Mouse (Mus musculus) gastrocnemius, postnatal 25 days (tissue): Measurements from ENCODE around the gene Akr1c12. TPM values are rescaled to one million over a fixed set of nuclear protein-coding genes. Genes with fewer than 3 reads are reported as not detected.
"Not testable (repeated sequence)": the region's sequence is repeated elsewhere in the genome, so short reads cannot be mapped to it uniquely, and the experiment has no call there.

Experiments used
- DNase-seq: peaks from one replicate; pipeline ENCODE4 v3.0.0; 2022
- long read RNA-seq, 2 experiments: library from polyadenylated mRNA; stranded (forward); transcript quantifications; one replicate each; pipeline ENCODE4 v2.0.0; 2021
- total RNA-seq, 2 experiments: library from RNA; stranded (reverse); gene quantifications; 1 replicate in 1 of 2; 2 replicates in 1 of 2; pipeline ENCODE4 v1.2.3; 2021

Gene Akr1c12
- not detected for total RNA-seq
- long read RNA-seq, experiment 1, result 0 reads
- long read RNA-seq, experiment 2, result 0 reads

DNA sequence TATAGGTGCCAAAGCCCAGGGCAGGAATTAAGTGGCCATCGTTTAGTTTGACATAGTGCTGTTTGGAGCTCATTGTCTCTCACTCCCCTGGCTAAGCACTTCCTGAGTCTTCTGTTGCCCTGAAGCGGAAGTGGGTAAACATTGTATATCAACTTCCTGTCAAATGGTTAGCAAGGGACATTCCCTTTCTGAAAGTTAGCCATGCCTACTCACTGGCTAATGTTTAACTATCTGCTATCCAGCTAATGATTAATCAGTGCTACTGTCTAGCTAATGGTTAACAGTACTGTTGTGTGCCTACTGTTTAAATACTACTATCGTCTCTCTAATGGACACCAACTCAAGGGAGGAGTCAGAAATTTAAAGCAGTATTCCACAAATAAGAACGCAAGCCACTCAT is at the start of gene Akr1c12:
TSS of gene Akr1c12 (minus strand) at position 150 of the 400 bp plus-strand sequence.
- DNase-seq, result no peak

DNA sequence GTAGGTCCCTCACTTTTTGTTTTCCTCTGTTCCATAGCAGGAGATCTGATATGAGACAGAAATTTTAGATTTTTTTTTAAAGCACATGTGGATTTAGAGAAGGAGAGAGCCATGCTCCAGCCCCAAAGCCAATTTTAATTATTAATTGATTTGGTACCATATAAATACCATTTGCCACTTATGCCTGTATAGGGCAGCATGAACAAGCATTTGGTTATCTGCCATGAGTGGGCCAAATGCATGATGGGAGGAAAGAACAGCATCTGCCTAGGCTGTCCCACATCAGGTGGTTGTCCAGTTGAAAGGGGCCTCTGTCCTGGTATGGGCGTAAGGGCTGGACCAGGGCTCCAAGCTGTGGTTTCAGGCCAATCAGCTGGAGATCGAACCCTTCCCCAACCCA is 39.5 kb upstream of the Akr1c12 start:
- no peak for DNase-seq

DNA sequence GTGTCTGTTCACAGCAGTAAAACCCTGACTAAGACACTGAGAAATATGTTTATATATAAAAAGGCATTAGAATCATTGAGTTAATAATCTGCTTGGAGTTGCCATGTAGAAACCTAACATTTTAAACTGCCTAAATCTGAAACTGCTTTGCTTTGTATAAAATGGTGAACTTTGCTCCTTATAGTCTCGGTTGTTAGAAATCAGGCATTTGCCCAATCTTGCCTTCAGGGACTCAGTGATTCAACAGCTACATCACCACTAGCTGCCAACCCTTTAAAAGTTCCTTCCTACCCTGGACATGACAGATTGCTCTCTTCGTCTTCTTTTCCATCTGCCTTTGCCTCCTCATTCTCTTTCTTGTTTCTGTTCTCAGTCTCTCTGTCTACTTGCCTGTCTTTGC is 34.7 kb upstream of the Akr1c12 start:
- DNase-seq, result no peak

DNA sequence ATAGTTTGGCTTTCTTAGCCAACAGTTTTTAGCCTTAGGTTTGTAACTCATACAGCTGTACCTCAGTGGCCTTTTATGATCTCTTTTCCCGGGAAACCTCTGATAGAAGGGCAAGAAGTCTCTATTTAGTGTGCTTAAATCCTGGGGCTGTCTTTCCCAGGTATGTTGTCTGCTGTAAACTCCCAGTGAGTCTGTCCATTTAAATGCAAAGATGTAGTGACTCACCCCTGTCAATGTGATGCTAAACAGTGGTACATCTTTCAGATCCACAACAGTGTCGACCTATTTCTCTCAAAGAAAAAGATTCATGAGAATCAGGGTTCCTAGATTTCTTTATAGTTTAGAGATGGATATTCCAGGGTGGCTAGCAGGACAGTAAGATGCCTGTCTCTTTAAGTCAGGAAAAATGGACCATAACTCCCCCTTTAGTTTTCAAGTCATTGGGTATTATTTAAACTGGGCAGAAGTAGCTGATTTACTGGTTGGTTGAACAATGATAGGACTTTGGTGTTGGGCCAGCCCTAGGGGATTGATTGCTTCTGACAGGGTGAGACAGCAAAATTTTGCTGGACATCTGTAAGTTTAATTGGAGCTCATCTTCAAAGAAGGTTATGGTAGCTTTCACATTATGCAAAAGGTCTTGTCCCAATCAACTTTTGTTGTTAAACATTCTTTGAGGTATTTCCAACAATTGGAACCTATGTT is 25.8 kb upstream of the Akr1c12 start:
- no peak for DNase-seq

DNA sequence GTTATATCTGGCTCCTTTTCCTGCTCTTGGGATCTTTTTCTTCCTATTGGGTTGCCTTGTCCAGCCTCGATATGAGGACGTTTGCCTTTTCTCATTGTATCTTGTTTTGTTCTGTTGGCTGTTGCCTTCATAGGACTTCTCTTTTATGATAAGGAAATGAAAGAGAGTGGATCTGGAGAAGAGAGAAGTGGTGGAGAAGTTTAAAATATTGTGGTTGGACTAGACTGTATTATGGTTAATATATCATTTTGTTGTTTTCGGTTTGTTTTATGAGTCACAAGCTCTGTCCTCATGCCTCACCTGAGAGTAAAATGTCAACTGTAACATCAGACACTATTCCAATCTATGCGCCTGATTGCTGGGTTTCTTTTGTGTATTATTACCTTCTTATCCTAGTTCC is 17.8 kb upstream of the Akr1c12 start:
- DNase-seq, result no peak

DNA sequence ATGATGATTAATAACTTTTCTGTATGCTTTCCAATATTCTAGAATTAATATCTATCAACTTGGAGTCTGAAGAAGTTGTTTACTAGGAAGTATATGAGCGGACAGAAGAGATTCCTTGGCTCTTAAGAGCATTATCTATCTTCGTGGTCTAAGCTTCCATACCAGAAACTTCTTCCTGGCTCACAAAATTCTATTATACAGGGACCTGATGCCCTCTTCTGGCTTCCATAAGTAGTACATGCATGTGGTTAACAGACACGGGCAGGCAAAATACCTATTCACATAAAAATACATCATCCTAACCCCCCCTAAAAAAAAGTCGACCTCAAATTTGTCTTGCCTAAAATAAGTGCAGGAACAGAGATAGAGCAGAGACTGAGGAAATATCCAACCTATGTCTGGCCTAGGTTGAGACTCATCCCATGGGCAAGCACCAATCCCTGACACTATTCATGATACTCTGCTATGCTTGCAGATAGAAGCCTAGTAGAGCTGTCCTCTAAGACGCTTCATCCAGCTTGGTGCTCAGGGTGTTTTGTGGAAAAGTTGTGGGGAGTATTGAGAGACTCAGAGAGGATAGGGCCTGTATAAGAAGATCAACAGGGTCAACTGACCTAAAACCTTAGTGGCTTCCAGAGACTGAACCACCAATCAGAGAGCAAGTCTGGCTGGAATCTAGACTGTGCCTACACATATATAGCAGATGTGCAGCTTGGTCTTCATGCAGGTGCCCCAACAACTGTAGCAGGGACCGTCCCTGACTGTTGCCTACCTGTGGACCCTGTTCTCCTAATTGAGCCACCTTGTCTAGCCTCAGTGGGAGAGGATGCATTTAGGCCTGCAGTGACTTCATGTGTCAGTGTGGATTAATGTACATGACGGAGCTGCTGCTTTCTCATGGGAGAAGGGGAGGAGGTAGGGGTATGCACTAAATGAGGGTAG is 2.5 kb upstream of the Akr1c12 start:
- DNase-seq, result no peak

DNA sequence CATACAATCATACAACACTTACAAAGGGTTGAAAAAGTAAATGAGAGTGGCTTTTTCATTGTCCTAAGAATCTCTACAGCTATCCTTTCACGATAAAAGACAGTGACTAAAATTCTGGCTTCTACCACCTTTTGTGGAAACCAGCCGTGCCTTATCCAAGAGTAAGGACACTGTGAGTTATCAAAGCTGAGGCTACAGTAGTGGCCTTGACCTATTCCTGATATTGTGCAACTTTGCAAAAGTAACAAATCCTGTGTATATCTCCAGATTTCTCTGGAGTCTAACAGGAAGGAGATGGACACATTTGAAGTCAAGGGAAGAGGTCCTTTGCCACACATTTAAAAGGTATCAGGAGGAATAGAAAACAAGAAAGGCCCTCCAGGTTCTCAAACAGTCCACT is 1.7 kb downstream of the Akr1c12 start:
- no peak for DNase-seq

DNA sequence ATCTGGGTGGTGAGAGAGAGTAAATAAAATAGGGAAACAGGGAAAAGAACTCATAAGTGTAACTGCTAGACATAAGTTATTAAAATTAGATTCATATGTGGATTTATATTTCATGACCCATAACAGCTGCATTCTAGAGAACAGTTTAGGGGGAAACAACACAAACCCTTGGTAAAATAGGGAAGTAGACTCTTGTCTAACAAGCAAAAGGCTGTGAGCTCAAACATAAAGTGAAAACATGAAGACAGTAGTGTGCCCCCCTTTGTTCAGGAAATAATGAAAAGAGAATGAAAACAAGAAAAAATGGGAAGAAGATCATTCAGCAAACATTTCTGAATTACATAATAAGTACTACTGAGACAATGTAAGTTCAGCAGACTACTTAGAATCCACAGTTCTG is 8.4 kb downstream of the Akr1c12 start:
- no peak for DNase-seq

DNA sequence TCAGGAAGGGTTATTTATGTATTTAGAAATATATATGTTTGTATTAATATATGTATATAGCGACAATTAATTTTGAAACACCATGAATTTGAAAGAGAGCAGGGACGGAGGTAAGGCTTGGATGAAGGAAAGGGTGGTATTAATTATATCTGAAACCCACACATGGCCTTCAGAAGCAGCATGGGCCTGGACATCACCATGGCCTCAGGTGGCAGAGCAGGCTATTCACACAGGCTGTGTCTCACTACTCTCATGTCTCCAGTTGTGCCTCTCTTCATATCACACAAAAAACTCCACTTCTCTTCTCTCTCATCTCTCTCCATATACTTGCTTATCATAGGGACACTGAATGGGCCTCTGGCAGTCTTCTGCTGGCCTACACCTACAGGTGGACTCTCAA is 13.8 kb downstream of the Akr1c12 start:
- not testable (repeated sequence) for DNase-seq

DNA sequence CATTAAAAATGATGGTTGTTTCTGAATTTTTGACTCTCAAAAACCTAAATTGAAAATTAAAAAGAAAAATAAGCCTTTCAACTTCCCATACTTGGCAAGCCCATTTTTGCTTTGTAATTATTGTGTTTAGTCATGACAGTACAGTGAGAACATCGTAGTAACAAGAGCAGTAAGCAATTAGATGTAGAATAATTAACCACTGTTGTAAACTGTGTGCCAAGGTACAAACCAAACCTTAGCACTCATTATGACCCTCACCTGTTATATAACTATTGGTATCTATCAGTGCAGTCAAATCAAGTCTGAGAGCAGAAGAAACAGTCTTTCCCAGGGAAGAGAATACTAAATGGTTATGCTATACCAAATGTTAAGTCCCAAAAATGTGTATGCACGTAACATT is 14.2 kb downstream of the Akr1c12 start:
- no peak for DNase-seq

DNA sequence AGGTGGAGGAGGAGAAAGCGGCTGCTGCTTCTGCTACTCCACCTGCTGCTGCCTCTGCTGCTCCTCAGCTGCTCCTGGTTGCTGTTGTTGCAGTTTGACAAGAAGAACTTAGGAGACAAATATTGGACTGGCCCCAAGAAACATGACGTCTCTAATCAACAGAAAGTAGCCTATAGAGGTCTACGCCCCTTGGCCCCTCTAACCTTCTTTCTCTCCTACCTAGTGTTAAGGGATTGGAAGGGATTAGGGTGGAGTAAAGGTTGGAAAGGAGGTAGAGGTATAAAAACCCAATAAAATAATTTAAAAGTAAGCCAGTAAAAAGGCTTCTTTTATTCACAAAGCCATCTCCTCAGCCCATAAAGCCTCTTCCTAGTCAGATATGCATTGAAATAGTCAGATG is 14.6 kb downstream of the Akr1c12 start:
- no peak for DNase-seq

DNA sequence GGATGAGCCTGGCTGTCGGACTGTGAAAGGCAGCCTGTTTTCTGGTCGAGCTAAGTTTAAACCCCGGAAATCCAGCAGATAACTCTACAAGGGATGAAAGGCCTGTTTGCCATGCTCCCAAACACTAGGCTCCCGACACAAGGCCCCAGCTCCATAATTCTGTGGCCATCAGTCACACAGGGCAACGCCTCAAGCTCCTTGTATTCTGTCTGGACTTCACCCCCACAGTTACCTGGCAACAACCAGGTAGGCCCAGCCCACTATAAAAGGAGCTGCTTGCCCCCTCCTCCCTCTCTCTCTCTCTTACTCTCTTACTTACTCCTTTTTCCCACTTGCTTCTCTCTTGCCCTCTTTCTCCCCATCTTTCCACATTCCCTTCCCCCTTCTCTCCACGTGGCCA is 21.9 kb downstream of the Akr1c12 start:
- DNase-seq, result no peak

DNA sequence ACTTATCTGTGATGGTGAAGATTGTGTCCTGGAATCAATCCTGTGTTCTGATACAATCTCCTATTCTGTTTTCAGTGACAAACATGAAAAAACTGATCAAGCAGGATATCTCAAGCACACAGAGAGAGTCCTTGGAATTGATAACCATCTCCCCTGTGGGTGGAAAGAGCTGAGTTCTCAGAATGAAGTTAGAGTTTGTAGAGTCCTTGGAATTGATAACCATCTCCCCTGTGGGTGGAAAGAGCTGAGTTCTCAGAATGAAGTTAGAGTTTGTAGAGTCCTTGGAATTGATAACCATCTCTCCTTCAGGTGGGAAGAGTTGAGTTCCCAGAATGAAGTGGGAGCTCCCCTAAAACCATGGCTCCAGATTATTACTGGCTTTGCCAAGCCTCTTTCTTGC is 22.3 kb downstream of the Akr1c12 start:
- not testable (repeated sequence) for DNase-seq

DNA sequence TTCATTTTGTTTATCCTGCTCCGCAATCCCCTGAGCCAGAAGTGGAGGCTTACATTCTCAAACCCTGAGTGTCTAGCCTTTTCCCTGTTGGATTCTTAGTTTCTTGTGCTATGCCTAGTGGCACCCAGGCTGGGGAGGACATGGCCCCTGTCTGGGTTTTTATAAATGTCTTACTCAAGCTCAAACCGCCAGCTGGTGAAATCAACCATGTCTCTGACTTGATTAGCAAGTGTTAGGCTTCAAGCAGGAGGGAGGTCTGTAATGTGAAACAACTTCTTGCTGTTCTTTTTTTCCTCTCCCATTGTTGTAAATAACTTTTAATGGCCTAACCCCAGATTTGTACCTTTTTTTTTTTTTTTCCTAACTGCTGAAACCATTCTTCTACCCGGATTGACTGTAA is 29.9 kb downstream of the Akr1c12 start:
- no peak for DNase-seq

DNA sequence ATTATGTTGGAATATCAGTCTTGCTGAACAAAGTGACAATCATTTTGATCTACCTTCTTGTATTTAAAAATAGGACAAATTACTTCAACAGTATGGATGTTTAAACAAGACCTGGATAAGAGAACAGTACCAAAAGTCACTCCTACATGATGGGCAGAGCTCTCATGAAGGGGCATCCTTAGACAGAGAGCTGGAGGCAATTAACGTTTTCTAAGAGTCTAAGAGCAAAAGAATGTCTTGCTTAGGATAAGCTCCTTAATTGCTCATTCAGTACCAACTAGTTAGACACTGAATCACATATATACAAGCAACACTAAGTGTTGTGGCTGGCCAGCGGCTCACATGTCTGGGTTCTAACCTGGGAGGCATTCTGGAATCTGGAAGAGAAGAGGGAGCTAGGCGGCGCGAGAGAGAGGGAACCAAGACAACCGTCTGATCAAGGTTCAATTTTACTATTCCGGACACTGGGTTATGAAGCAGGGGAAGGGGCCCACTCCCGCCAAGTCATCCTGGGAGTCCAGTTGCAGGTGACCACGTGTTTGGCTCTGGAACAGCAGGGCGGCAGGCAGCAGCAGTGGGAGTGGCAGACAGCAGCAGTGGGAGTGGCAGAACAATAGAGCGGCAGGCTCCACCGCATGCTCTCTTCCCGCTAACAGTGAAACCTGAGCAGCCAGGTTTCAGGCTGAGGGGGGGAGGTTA is 34.2 kb downstream of the Akr1c12 start:
- DNase-seq, result no peak

DNA sequence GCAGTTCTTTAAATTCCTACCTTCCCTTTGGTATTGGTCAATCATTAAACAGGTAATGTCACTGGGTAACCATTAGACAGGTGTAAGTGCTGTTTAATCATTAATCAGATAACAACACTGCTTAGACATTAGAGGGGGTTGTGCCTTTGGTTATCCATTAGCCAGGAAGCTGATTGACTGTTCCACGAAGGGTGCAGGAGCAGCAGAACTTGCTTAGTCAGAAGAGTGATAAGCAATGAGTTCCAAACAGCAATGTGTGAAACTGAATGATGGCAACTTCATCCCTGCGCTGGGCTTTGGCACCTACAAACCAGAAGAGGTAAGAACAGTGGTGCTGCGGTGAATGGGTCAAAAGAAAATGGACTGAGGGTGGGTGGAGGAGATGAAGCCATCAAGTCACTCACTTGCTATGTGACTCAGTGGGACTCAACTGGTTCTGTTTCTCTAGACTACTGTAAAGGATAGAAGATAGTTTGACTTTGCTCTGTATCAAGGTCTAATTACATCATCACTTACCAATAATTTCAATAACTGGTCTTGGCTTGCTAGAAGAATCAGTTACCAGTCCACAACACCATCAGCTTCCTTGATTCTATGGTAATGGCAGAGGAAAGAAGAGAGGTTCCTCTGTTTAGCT is 45.6 kb downstream of the Akr1c12 start:
- no peak for DNase-seq

DNA sequence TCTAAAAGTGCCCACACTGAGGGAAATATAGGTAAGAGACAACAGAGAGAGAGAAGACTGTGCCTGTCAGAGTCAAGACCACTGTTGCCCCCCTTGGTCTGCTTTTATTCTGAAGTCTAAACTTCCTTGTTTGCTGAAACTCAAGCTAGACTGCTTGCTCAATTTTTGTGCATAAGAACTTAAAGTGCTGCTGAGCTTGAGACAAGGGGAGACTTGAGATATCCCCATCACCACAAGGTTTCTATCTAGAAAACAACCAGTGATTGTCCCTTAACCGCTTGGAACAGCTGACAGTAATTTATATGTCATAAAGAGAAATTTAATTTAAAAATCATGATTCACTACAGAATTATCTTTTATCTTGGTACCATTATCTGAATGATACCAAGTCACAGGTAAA is 46.1 kb downstream of the Akr1c12 start:
- no peak for DNase-seq

DNA sequence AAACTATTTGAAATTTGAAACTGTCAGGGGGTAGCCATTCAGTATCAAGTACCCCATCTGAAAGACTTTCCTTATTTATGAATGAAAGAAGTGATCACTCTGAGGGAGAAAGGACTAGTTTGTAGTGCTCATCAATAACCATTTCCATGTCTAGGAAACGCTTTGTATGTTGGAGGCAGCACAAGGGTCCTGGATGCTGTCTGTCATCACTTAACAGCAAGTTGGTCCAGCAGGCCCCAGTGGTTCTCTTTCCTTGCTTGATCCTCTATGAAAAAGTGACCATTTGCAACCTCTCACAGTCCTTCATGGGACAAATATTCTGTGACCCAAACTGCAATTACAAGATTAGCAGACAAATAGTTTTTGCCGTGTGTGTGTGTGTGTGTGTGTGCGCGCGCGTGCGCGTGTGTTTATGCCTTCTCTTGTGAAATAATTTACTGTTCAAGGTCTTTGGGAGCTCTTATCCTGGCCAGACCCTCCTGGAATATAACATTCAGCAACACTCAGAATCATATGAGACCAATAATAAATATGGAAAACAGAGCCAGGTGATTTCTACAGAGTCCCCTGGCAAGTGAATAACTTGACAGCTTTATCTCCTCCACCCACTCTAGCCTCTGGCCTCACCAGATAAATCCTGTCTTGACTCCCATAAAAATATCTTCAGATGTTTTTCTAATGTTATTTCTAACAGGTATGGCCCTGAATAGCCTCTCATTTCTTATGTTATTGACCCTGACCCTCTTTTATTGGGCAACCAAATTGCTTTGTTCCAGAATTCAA is 48.2 kb downstream of the Akr1c12 start:
- DNase-seq, result no peak

DNA sequence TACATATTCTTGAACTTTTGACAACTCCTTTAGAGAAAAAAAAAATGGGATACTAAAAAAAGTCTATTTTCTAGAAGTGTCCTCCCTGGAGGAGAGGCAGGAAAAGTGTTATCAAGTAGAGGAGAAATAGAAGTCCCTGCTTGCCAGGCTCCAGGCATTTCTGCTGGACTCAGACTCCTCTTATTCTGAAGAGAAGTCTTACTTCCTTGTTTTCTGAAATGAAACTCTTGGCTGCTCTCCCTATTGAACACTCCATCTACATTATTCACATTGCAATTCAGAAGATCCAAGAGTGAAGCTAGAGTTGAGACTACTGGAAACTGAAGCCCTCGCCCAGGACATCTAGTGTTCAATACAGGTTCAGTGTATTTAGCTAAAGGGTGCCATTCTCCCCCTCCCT is 50.8 kb downstream of the Akr1c12 start, which contains the start of gene Akr1c19:
TSS of gene Akr1c19 (plus strand) at position 260 of the 400 bp plus-strand sequence.
- no peak for DNase-seq
